Mouse (Mus musculus) gastrocnemius, postnatal 14 days (tissue): Measurements from ENCODE around the gene Shkbp1. TPM values are rescaled to one million over a fixed set of nuclear protein-coding genes. Genes with fewer than 3 reads are reported as not detected.
A peak's percentile ranks its signal among the peaks of the same experiment; 100 is the strongest.

Experiments
- DNase-seq: peaks from one replicate; pipeline ENCODE4 v3.0.0; 2021; ENCODE audit warnings: mixed read lengths
- intact Hi-C: fragments of 180-260 bp; cut with DNase I; formaldehyde crosslinking; loops from one replicate; pipeline ENCODE4 v1.15.1; 2025; ENCODE audit warnings: low total_unique reads
- total RNA-seq, 2 experiments: library from RNA; stranded (reverse); gene quantifications; 2 replicates each; pipeline ENCODE4 v1.2.3; 2021

Shkbp1 gene
- total RNA-seq, 2 experiments from 2014 or later, result 3.5 to 5.3 TPM

- no peak for DNase-seq
- intact Hi-C loops, result no loop called here
Observed at GRCm38 (mm10) chr7:27324928-27325327, 30.9 kb downstream of the Shkbp1 start.

GRCm38 (mm10) chr7:27324161-27324560 is 31.7 kb downstream of the Shkbp1 start:
- no peak for DNase-seq
- intact Hi-C loops, result no loop called here

GRCm38 (mm10) chr7:27323001-27323400 is 32.8 kb downstream of the Shkbp1 start:
- no peak for DNase-seq
- intact Hi-C loops, result no loop called here

GRCm38 (mm10) chr7:27322291-27322690 is 33.5 kb downstream of the Shkbp1 start:
- intact Hi-C loops, result no loop called here
- no peak for DNase-seq

- intact Hi-C loops, result no loop called here
- DNase-seq, result no peak
Observed at GRCm38 (mm10) chr7:27319411-27319810, 36.4 kb downstream of the Shkbp1 start.

GRCm38 (mm10) chr7:27315958-27316357 is 39.9 kb downstream of the Shkbp1 start:
- intact Hi-C loops, result no loop called here
- DNase-seq, result peak; percentile 86

GRCm38 (mm10) chr7:27314393-27314792 is 41.4 kb downstream of the Shkbp1 start:
- no peak for DNase-seq
- intact Hi-C loops, result no loop called here

GRCm38 (mm10) chr7:27311651-27312284 is 44.1 kb downstream of the Shkbp1 start:
- no peak for DNase-seq
- intact Hi-C loops, result no loop called here

GRCm38 (mm10) chr7:27310996-27311535 is 44.8 kb downstream of the Shkbp1 start:
- intact Hi-C loops, result no loop called here
- no peak for DNase-seq

- intact Hi-C loops, result no loop called here
- peak; percentile 73 for DNase-seq
Observed at GRCm38 (mm10) chr7:27310306-27310705, 45.5 kb downstream of the Shkbp1 start.

GRCm38 (mm10) chr7:27309832-27310231 is 46.0 kb downstream of the Shkbp1 start:
- intact Hi-C loops, result no loop called here
- DNase-seq, result no peak

GRCm38 (mm10) chr7:27308821-27309549 is 46.8 kb downstream of the Shkbp1 start:
- DNase-seq, result no peak
- intact Hi-C loops, result no loop called here

GRCm38 (mm10) chr7:27307551-27307950 is 48.3 kb downstream of the Shkbp1 start:
- DNase-seq, result no peak
- intact Hi-C loops, result no loop called here

GRCm38 (mm10) chr7:27306161-27307160 is 49.4 kb downstream of the Shkbp1 start:
- no peak for DNase-seq
- intact Hi-C loops, result no loop called here

GRCm38 (mm10) chr7:27305091-27305730 is 50.6 kb downstream of the Shkbp1 start:
- DNase-seq, result no peak
- intact Hi-C loops, result no loop called here

GRCm38 (mm10) chr7:27302172-27302571 is 53.6 kb downstream of the Shkbp1 start:
- intact Hi-C loops, result loop anchor here (2.0 kb wide), 1 partner anchor 27 kb away; no protein-coding TSS in a partner anchor

GRCm38 (mm10) chr7:27300801-27301200 is 55.0 kb downstream of the Shkbp1 start:
- intact Hi-C loops, result no loop called here
- DNase-seq, result no peak

More at GRCm38 (mm10) chr7:27302172-27302571, 53.6 kb downstream of the Shkbp1 start:
- DNase-seq, result peak; percentile 74

- intact Hi-C loops, result no loop called here
- no peak for DNase-seq
Observed at GRCm38 (mm10) chr7:27300351-27300750, 55.5 kb downstream of the Shkbp1 start.

GRCm38 (mm10) chr7:27298816-27299215 is 57.0 kb downstream of the Shkbp1 start:
- DNase-seq, result no peak
- intact Hi-C loops, result no loop called here
